Mouse (Mus musculus): ENCODE data around the gene Gm37240.

GRCm38 (mm10) chr3:85885906-85886305 is 1.4 kb downstream of the Gm37240 start:
- TF ChIP-seq POLR2A (IDR thresholded peaks at IDR 0.05; ENCODE audit: borderline replicate concordance, insufficient read depth, low read length) (no peak), CTCF (IDR thresholded peaks at IDR 0.05; ENCODE audit: borderline replicate concordance, insufficient read depth, low read depth, low read length) (no peak)
